Mouse (Mus musculus) erythroblast, embryonic 14.5 days (primary cell): Measurements from ENCODE around the gene Ostf1. TPM values are rescaled to one million over a fixed set of nuclear protein-coding genes. Genes with fewer than 3 reads are reported as not detected.
A peak's percentile ranks its signal among the peaks of the same experiment; 100 is the strongest.

Experiments used
- H3K27me3 ChIP-seq: 2 replicates; pipeline ENCODE4 v1.6.1; 2012; ENCODE audit warnings: inconsistent platforms; ENCODE audit not compliant: control insufficient read depth
- H3K36me3 ChIP-seq: 2 replicates; pipeline ENCODE4 v1.6.1; 2012; ENCODE audit warnings: mild to moderate bottlenecking, inconsistent platforms; ENCODE audit not compliant: control insufficient read depth
- H3K4me1 ChIP-seq: 2 replicates; pipeline ENCODE4 v1.6.1; 2012; ENCODE audit warnings: inconsistent platforms; ENCODE audit not compliant: control insufficient read depth
- H3K4me3 ChIP-seq: replicated peaks from 2 replicates; pipeline ENCODE3; 2012; ENCODE audit warnings: moderate library complexity, mild to moderate bottlenecking, inconsistent platforms
- H3K9me3 ChIP-seq: 2 replicates; pipeline ENCODE4 v1.6.1; 2012; ENCODE audit warnings: low read length, inconsistent platforms, mixed read lengths; ENCODE audit not compliant: control insufficient read depth
- GATA1 ChIP-seq: IDR thresholded peaks from 2 replicates; pipeline ENCODE4 v1.6.1; 2012; ENCODE audit warnings: low read length, inconsistent platforms, mixed read lengths
- TAL1 ChIP-seq: IDR thresholded peaks from 3 replicates; pipeline ENCODE4 v1.6.1; 2012; ENCODE audit warnings: low read length, inconsistent platforms, mixed read lengths
- polyA plus RNA-seq: library from polyadenylated mRNA; stranded (reverse); fragments of >175 nt; gene quantifications from 2 replicates; pipeline ENCODE4 v1.2.3, GENCODE M21; 2012

The Ostf1 gene
- polyA plus RNA-seq, 1 experiment = 12.0 TPM

GRCm38 (mm10) chr19:18632231-18633185 lies 885 bp upstream of the Ostf1 start:
- no peak for TF ChIP-seq TAL1
- TF ChIP-seq GATA1 = no peak
- Histone ChIP-seq H3K27me3 (no peaks in the 10 kb centered on the region), H3K9me3 (no peaks in the 10 kb centered on the region), H3K4me1 (peaks cover 28% of the 10 kb centered on the region), H3K36me3 (no peaks in the 10 kb centered on the region), H3K4me3 (peak overlapping the region; percentile 96)

GRCm38 (mm10) chr19:18631161-18631643 lies 421 bp downstream of the Ostf1 start:
- H3K4me3 ChIP-seq = peak overlapping the region; percentile 96
- TF ChIP-seq GATA1 (no peak), TAL1 (no peak)
- no peaks in the 10 kb centered on the region for H3K36me3 ChIP-seq
- peaks cover 28% of the 10 kb centered on the region for H3K4me1 ChIP-seq
- no peaks in the 10 kb centered on the region for H3K27me3 ChIP-seq
- no peaks in the 10 kb centered on the region for H3K9me3 ChIP-seq

- peak overlapping the region; percentile 96 for H3K4me3 ChIP-seq
- peaks cover 28% of the 10 kb centered on the region for H3K4me1 ChIP-seq
Measured at GRCm38 (mm10) chr19:18630221-18631119, 1.2 kb downstream of the Ostf1 start.

GRCm38 (mm10) chr19:18629589-18629988 lies 2.0 kb downstream of the Ostf1 start:
- Histone ChIP-seq H3K9me3 (no peaks in the 10 kb centered on the region), H3K36me3 (no peaks in the 10 kb centered on the region), H3K27me3 (no peaks in the 10 kb centered on the region), H3K4me3 (no peak overlapping the region), H3K4me1 (peaks cover 28% of the 10 kb centered on the region)
- no peak for TF ChIP-seq TAL1
- no peak for TF ChIP-seq GATA1

More at GRCm38 (mm10) chr19:18630221-18631119, 1.2 kb downstream of the Ostf1 start:
- TF ChIP-seq GATA1 = no peak
- TF ChIP-seq TAL1 = no peak
- Histone ChIP-seq H3K9me3 (no peaks in the 10 kb centered on the region), H3K27me3 (no peaks in the 10 kb centered on the region), H3K36me3 (no peaks in the 10 kb centered on the region)

- TF ChIP-seq TAL1 = no peak
- TF ChIP-seq GATA1 = no peak
- H3K4me1 ChIP-seq = no peaks in the 10 kb centered on the region
Measured at GRCm38 (mm10) chr19:18623894-18624293, 7.7 kb downstream of the Ostf1 start.

GRCm38 (mm10) chr19:18619691-18620090 lies 11.9 kb downstream of the Ostf1 start:
- H3K4me1 ChIP-seq = no peaks in the 10 kb centered on the region

More at GRCm38 (mm10) chr19:18623894-18624293, 7.7 kb downstream of the Ostf1 start:
- H3K4me3 ChIP-seq = no peak overlapping the region
- H3K27me3 ChIP-seq = no peaks in the 10 kb centered on the region
- no peaks in the 10 kb centered on the region for H3K36me3 ChIP-seq
- no peaks in the 10 kb centered on the region for H3K9me3 ChIP-seq

GRCm38 (mm10) chr19:18619060-18619459 lies 12.6 kb downstream of the Ostf1 start:
- no peak overlapping the region for H3K4me3 ChIP-seq
- H3K27me3 ChIP-seq = no peaks in the 10 kb centered on the region
- no peaks in the 10 kb centered on the region for H3K36me3 ChIP-seq
- no peaks in the 10 kb centered on the region for H3K4me1 ChIP-seq
- no peaks in the 10 kb centered on the region for H3K9me3 ChIP-seq
- TF ChIP-seq GATA1 (no peak), TAL1 (no peak)

More at GRCm38 (mm10) chr19:18619691-18620090, 11.9 kb downstream of the Ostf1 start:
- TF ChIP-seq GATA1 (no peak), TAL1 (no peak)
- H3K36me3 ChIP-seq = no peaks in the 10 kb centered on the region
- no peaks in the 10 kb centered on the region for H3K9me3 ChIP-seq
- no peaks in the 10 kb centered on the region for H3K27me3 ChIP-seq
- no peak overlapping the region for H3K4me3 ChIP-seq

- Histone ChIP-seq H3K36me3 (no peaks in the 10 kb centered on the region), H3K27me3 (no peaks in the 10 kb centered on the region), H3K9me3 (no peaks in the 10 kb centered on the region), H3K4me3 (no peak overlapping the region), H3K4me1 (no peaks in the 10 kb centered on the region)
- TF ChIP-seq TAL1 = no peak
- no peak for TF ChIP-seq GATA1
Measured at GRCm38 (mm10) chr19:18617504-18617903, 14.1 kb downstream of the Ostf1 start.
